Mouse (Mus musculus): ENCODE measurements around the gene Sv2b. TPM values are rescaled to one million over a fixed set of nuclear protein-coding genes. Genes with fewer than 3 reads are reported as not detected.
A peak's percentile ranks its signal among the peaks of the same experiment; 100 is the strongest.

Gene Sv2b
- polyA plus RNA-seq, 1 experiment from 2014 or later = 0.67 TPM

DNA sequence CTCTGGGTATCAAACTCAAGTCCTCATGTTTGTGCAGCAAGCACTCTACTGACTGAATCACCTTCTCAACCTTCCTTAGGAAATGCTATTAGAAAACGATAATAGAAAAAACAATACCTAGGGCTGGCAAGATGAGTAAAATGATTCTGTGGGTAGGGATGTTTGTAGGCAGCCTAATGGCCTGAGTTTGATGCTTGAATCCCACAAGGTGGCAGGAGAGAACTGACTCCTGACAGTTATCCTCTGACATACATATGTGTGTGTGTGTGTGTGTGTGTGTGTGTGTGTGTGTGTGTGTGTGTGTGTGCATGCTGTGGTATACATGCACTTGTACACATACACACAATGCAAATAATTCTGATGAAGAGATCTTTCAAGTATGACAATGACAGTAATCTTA, 161.9 kb downstream of the Sv2b start:
- TF ChIP-seq EP300 (optimal IDR thresholded peaks at IDR 0.05) = no peak
- peak; percentile 27; the same call in 1 of the 2 replicates for TF ChIP-seq CTCF (IDR thresholded peaks at IDR 0.05; ENCODE audit: low read depth)
- Histone ChIP-seq H3K27me3 (ENCODE audit: control insufficient read depth, insufficient read depth, low read length) (no peaks in the 10 kb centered on the region), H3K4me1 (replicated peaks; ENCODE audit: control insufficient read depth, insufficient read depth) (no peaks in the 10 kb centered on the region), H3K4me2 (replicated peaks; ENCODE audit: low read depth) (no peak overlapping the region), H3K36me3 (ENCODE audit: control insufficient read depth, insufficient read depth, low read length) (no peaks in the 10 kb centered on the region), H3K9me3 (ENCODE audit: control insufficient read depth, low read length) (no peaks in the 10 kb centered on the region), H3K9ac (ENCODE audit: low read length) (no peak overlapping the region), H3K27ac (replicated peaks) (no peak overlapping the region), H3K4me3 (ENCODE audit: low read depth, low read length) (no peak overlapping the region)
- DNase-seq (ENCODE audit: low spot score) = no peak
- 65% methylated on average over 1 of the region's 1 CpGs for WGBS
- ATAC-seq (ENCODE audit: low FRiP score, low TSS enrichment) = no peak

GRCm38 (mm10) chr7:75142800-75143199, 166.3 kb downstream of the Sv2b start:
- 48% methylated on average over 2 of the region's 2 CpGs for WGBS
- no peaks in the 10 kb centered on the region for H3K4me1 ChIP-seq (replicated peaks; ENCODE audit: control insufficient read depth, insufficient read depth)
- DNase-seq (ENCODE audit: low spot score) (no peak), ATAC-seq (ENCODE audit: low FRiP score, low TSS enrichment) (no peak)
- H3K4me2 ChIP-seq (replicated peaks; ENCODE audit: low read depth) = no peak overlapping the region
- H3K27me3 ChIP-seq (ENCODE audit: control insufficient read depth, insufficient read depth, low read length) = no peaks in the 10 kb centered on the region
- no peak overlapping the region for H3K9ac ChIP-seq (ENCODE audit: low read length)
- no peaks in the 10 kb centered on the region for H3K36me3 ChIP-seq (ENCODE audit: control insufficient read depth, insufficient read depth, low read length)
- H3K9me3 ChIP-seq (ENCODE audit: control insufficient read depth, low read length) = no peaks in the 10 kb centered on the region
- no peak for TF ChIP-seq EP300 (optimal IDR thresholded peaks at IDR 0.05)
- no peak for TF ChIP-seq CTCF (IDR thresholded peaks at IDR 0.05; ENCODE audit: low read depth)
- H3K4me3 ChIP-seq (ENCODE audit: low read depth, low read length) = no peak overlapping the region
- H3K27ac ChIP-seq (replicated peaks) = no peak overlapping the region

- no peaks in the 10 kb centered on the region for H3K9me3 ChIP-seq (ENCODE audit: control insufficient read depth, low read length)
- ATAC-seq (ENCODE audit: low FRiP score, low TSS enrichment) (no peak), DNase-seq (ENCODE audit: low spot score) (peak; percentile 24)
- H3K36me3 ChIP-seq (ENCODE audit: control insufficient read depth, insufficient read depth, low read length) = no peaks in the 10 kb centered on the region
- H3K4me3 ChIP-seq (ENCODE audit: low read depth, low read length) = peak overlapping the region; percentile 10; the same call in 1 of the 2 replicates
- H3K4me1 ChIP-seq (replicated peaks; ENCODE audit: control insufficient read depth, insufficient read depth) = no peaks in the 10 kb centered on the region
- H3K27ac ChIP-seq (replicated peaks) = no peak overlapping the region
- TF ChIP-seq CTCF (IDR thresholded peaks at IDR 0.05; ENCODE audit: low read depth) = no peak
- no peak for TF ChIP-seq EP300 (optimal IDR thresholded peaks at IDR 0.05)
- H3K9ac ChIP-seq (ENCODE audit: low read length) = no peak overlapping the region
- no peaks in the 10 kb centered on the region for H3K27me3 ChIP-seq (ENCODE audit: control insufficient read depth, insufficient read depth, low read length)
- WGBS = 10% methylated on average over 17 of the region's 17 CpGs
- peak overlapping the region; percentile 45 for H3K4me2 ChIP-seq (replicated peaks; ENCODE audit: low read depth)
These were observed 167.0 kb downstream of the Sv2b start for GRCm38 (mm10) chr7:75141919-75142700.

DNA sequence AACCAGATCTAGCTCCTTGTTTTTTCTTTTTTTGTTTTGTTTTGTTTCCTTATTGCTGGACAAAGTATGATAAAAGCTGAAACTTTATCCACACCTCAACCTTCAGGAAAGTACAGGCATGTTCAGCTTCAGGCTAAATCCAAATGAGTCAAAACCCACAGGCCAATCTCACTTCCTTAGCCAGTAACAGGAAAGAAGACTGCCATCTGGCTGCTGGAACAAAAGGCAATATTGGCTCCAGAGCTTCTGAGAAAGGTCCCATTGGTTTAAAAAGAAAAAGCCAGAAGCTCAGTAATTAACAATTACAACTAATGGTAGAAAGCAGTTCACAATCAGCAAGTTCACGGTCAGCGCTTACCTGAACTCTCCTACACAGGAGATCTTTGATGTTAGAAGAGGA, 169.8 kb downstream of the Sv2b start:
- DNase-seq (ENCODE audit: low spot score) (no peak), ATAC-seq (ENCODE audit: low FRiP score, low TSS enrichment) (no peak)
- no peak overlapping the region for H3K4me3 ChIP-seq (ENCODE audit: low read depth, low read length)
- no peak overlapping the region for H3K9ac ChIP-seq (ENCODE audit: low read length)
- no peak overlapping the region for H3K4me2 ChIP-seq (replicated peaks; ENCODE audit: low read depth)
- 79% methylated on average over 2 of the region's 2 CpGs for WGBS
- H3K27ac ChIP-seq (replicated peaks) = no peak overlapping the region
- no peaks in the 10 kb centered on the region for H3K4me1 ChIP-seq (replicated peaks; ENCODE audit: control insufficient read depth, insufficient read depth)
- H3K9me3 ChIP-seq (ENCODE audit: control insufficient read depth, low read length) = no peaks in the 10 kb centered on the region
- no peaks in the 10 kb centered on the region for H3K27me3 ChIP-seq (ENCODE audit: control insufficient read depth, insufficient read depth, low read length)
- TF ChIP-seq EP300 (optimal IDR thresholded peaks at IDR 0.05) (no peak), CTCF (IDR thresholded peaks at IDR 0.05; ENCODE audit: low read depth) (peak; percentile 39)
- no peaks in the 10 kb centered on the region for H3K36me3 ChIP-seq (ENCODE audit: control insufficient read depth, insufficient read depth, low read length)

- Histone ChIP-seq H3K36me3 (ENCODE audit: control insufficient read depth, insufficient read depth, low read length) (no peaks in the 10 kb centered on the region), H3K27me3 (ENCODE audit: control insufficient read depth, insufficient read depth, low read length) (no peaks in the 10 kb centered on the region), H3K4me1 (replicated peaks; ENCODE audit: control insufficient read depth, insufficient read depth) (no peaks in the 10 kb centered on the region), H3K9ac (ENCODE audit: low read length) (no peak overlapping the region), H3K4me2 (replicated peaks; ENCODE audit: low read depth) (no peak overlapping the region), H3K4me3 (ENCODE audit: low read depth, low read length) (no peak overlapping the region), H3K27ac (replicated peaks) (no peak overlapping the region), H3K9me3 (ENCODE audit: control insufficient read depth, low read length) (no peaks in the 10 kb centered on the region)
- 24% methylated on average over 15 of the region's 15 CpGs for WGBS
- TF ChIP-seq CTCF (IDR thresholded peaks at IDR 0.05; ENCODE audit: low read depth) (peak; percentile 77), EP300 (optimal IDR thresholded peaks at IDR 0.05) (no peak)
- DNase-seq (ENCODE audit: low spot score) (peak; percentile 22), ATAC-seq (ENCODE audit: low FRiP score, low TSS enrichment) (0 out of 2 replicates have a peak, but pooled peaks have one; percentile 35)
These were observed 174.1 kb downstream of the Sv2b start for GRCm38 (mm10) chr7:75134710-75135617.

Measured in stomach, postnatal 0 days (tissue).